Mouse (Mus musculus) intestine, embryonic 16.5 days (tissue): Measurements from ENCODE around the gene Fcer2a. TPM values are rescaled to one million over a fixed set of nuclear protein-coding genes. Genes with fewer than 3 reads are reported as not detected.

Experiments used
- ATAC-seq: fragments of 200-750 bp; cut with Nextera tagmentation; 2 replicates; pipeline ENCODE4 v1.8.0; 2017; ENCODE audit warnings: moderate TSS enrichment, moderate library complexity
- H3K27ac ChIP-seq: fragments of 300-500 bp; sonication (generic); 2 replicates; pipeline ENCODE4 v1.5.1; 2014; ENCODE audit warnings: mild to moderate bottlenecking, low read length
- H3K27me3 ChIP-seq: fragments of 300-500 bp; sonication (generic); replicated peaks from 2 replicates; pipeline ENCODE4 v1.6.1; 2014; ENCODE audit warnings: low read length, control low read depth, mixed read lengths; ENCODE audit not compliant: control insufficient read depth, insufficient read depth
- H3K36me3 ChIP-seq: fragments of 300-500 bp; sonication (generic); 2 replicates; pipeline ENCODE4 v1.6.1; 2014; ENCODE audit warnings: low read length, control low read depth; ENCODE audit not compliant: control insufficient read depth, insufficient read depth
- H3K4me1 ChIP-seq: fragments of 300-500 bp; sonication (generic); 2 replicates; pipeline ENCODE4 v1.6.1; 2014; ENCODE audit warnings: low read length, control low read depth, mixed read lengths; ENCODE audit not compliant: control insufficient read depth, insufficient read depth
- H3K4me2 ChIP-seq: fragments of 300-500 bp; sonication (generic); 2 replicates; pipeline ENCODE4 v1.6.1; 2014; ENCODE audit warnings: low read depth, low read length, control low read depth
- H3K4me3 ChIP-seq: fragments of 300-500 bp; sonication (generic); 2 replicates; pipeline ENCODE4 v1.5.1; 2014; ENCODE audit warnings: mild to moderate bottlenecking, low read length
- H3K9ac ChIP-seq: fragments of 300-500 bp; sonication (generic); 2 replicates; pipeline ENCODE4 v1.6.1; 2014; ENCODE audit warnings: low read depth, low read length
- H3K9me3 ChIP-seq: fragments of 300-500 bp; sonication (generic); 2 replicates; pipeline ENCODE4 v1.6.1; 2016; ENCODE audit warnings: low read length, control low read depth; ENCODE audit not compliant: control insufficient read depth
- WGBS: fragments of 180-500 bp; shearing (Covaris S2); extraction: QIAGEN DNeasy Blood & Tissue Kit; methylation state at CpG from one replicate; pipeline ENCODE4 v1.1.7; 2014; 5-methylcytosine and 5-hydroxymethylcytosine counted together
- polyA plus RNA-seq: library from polyadenylated mRNA; unstranded; fragments of >200 nt; fragmentation: Nextera tagmentation; extraction: Ambion mirVana; gene quantifications from 2 replicates; pipeline ENCODE4 v1.2.1, GENCODE M21; 2015

Gene Fcer2a
- polyA plus RNA-seq, 1 experiment from 2014 or later, result 0.06 TPM

DNA sequence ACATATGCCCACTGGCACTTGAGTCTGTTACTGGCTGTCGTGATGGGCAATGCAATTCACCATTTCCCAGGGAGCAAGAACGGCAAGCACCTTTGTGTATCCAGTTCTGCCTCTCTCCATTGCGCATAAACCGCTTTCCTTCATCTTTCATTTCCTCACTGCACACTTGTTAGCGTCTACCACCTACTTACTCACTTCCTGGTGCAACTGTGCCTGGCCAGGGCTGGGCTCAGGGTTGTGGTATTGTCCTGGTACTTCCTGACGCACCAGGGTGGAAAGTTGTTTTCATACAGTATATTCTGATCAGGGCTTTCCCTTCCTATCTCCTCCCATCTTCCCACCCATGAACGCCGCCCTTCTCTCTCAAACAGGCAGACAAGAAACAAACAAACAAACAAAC lies 33.1 kb downstream of the Fcer2a start:
- H3K36me3 ChIP-seq, result no peaks in the 10 kb centered on the region
- no peaks in the 10 kb centered on the region for H3K4me1 ChIP-seq
- H3K27me3 ChIP-seq, result no peaks in the 10 kb centered on the region
- no peaks in the 10 kb centered on the region for H3K9me3 ChIP-seq
- no peak overlapping the region for H3K4me2 ChIP-seq
- WGBS, result 75% methylated on average over 8 of the region's 8 CpGs
- no peak overlapping the region for H3K4me3 ChIP-seq
- no peak for ATAC-seq
- H3K9ac ChIP-seq, result no peak overlapping the region
- H3K27ac ChIP-seq, result no peak overlapping the region

DNA sequence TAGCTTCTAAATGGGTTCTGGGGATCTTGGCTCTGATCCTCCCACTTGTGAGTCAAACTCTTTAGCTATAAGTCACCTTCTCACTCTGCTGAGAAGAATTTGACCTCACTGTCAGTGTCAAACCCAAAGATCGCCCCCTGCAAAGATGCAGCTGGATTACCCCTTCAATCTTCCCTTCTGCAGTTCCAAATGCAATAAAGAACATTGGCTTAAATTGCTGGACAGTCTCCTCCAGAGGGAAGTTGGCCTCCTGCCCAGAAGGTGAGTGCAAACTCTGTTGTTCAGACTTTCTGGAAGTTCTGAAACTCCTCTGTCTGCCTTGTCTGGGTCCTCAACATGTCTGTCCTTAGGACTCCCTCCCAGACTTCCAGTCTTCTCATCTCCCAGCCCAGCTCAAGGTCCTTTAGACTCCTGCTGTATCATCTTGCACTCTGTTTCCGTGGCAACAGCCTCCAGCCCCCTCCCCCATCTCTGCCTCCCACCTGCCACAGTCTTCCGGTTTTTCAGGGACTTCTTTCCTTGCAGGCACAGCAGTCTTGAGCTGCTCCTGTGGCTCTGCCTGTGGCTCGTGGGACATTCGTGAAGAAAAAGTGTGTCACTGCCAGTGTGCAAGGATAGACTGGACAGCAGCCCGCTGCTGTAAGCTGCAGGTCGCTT lies 37.1 kb downstream of the Fcer2a start:
- H3K27ac ChIP-seq, result no peak overlapping the region
- no peaks in the 10 kb centered on the region for H3K27me3 ChIP-seq
- H3K4me2 ChIP-seq, result no peak overlapping the region
- no peak overlapping the region for H3K9ac ChIP-seq
- H3K4me3 ChIP-seq, result no peak overlapping the region
- H3K4me1 ChIP-seq, result no peaks in the 10 kb centered on the region
- no peaks in the 10 kb centered on the region for H3K36me3 ChIP-seq
- 31% methylated on average over 7 of the region's 7 CpGs for WGBS
- no peak for ATAC-seq
- no peaks in the 10 kb centered on the region for H3K9me3 ChIP-seq

DNA sequence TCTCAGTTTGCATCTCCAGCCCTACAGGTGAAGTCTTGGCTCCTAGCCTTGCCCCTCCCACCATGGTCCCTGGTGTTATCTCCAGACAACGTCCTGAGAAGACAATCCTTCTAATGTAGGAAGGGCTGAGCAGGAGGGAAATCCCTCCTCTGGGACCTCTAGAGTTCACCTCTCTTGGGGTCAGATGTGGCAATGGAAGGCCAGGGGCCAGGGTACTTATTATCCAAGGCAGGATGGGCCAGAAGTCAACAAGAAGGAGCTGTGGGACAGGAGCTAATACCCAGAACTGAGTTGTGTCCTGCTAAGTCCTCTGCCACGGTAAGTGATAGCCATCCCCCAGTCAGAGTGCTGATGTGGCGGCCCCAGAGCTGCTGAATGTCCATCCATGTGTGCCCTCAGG lies 38.4 kb downstream of the Fcer2a start, which contains the start of gene Retn:
Gene Retn, plus strand, starts transcription at position 245 of the 400 bp plus-strand sequence.
- H3K4me2 ChIP-seq, result no peak within 1 kb of the TSS
- no peak for ATAC-seq
- no peaks in the 10 kb centered on the region for H3K9me3 ChIP-seq
- H3K27ac ChIP-seq, result no peak within 1 kb of the TSS
- no peaks in the 10 kb centered on the region for H3K4me1 ChIP-seq
- 59% methylated on average over 3 of the region's 3 CpGs for WGBS
- H3K4me3 ChIP-seq, result no peak within 1 kb of the TSS
- no peaks in the 10 kb centered on the region for H3K27me3 ChIP-seq
- H3K36me3 ChIP-seq, result no peaks in the 10 kb centered on the region
- no peak within 1 kb of the TSS for H3K9ac ChIP-seq

DNA sequence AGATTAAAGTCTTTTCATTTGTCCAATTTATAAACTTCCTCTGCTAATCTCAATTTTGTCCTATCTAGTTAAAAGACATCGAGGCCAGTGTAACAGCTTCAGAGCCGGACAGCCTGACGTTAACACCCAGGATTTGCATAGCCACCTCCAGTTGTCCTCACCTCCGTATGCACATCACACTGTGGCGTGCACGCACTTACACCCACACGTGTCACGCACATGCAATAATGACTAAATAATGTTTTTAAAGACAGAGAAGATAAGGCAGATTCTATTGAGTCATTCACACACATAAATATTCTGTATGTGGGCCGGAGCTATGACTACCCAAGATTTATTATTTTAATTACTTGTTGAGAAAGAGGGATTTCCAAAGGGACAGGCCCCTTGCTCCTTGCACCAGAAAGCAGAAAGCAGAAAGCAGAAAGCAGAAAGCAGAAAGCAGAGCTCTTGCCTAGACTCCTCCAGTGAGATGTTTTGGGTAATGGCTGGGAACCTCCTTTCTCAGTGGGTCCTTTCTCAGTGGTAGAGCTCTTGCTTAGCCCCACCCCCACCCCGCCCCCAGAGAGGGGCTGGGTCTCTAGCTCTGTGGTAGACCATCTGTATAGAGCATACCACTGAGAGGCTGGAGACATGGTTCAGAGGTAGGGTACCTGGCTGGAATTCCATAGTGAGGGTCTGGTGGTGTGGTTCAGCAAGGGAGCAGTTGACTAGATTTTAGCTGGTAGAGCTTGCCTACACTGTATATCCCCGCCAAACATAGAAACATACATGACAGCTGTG lies 39.1 kb downstream of the Fcer2a start:
- Histone ChIP-seq H3K36me3 (no peaks in the 10 kb centered on the region), H3K4me1 (no peaks in the 10 kb centered on the region), H3K27me3 (no peaks in the 10 kb centered on the region), H3K9ac (no peak overlapping the region), H3K9me3 (no peaks in the 10 kb centered on the region), H3K4me2 (no peak overlapping the region), H3K4me3 (no peak overlapping the region), H3K27ac (no peak overlapping the region)
- no peak for ATAC-seq
- 66% methylated on average over 11 of the region's 11 CpGs for WGBS

DNA sequence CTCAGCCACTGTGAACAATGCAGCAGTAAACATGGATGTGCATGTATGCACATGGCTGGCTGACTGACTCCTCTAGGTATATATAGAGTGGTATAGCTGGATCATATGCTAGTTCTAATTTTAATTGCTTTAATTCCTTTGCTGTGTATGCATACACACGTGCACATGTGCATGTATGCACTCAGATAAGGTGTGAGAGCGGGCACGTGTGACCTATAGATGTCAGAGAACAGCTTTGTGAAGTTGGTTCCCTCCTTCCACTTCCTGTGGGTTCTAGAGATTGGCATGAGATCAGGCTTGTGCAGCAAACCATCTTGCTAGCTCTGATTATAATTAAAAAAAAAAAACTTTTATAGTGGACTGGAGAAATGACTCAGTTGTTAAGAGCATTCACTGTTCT lies 41.1 kb downstream of the Fcer2a start:
- no peak overlapping the region for H3K4me3 ChIP-seq
- H3K9me3 ChIP-seq, result no peaks in the 10 kb centered on the region
- no peaks in the 10 kb centered on the region for H3K36me3 ChIP-seq
- 74% methylated on average over 3 of the region's 3 CpGs for WGBS
- H3K9ac ChIP-seq, result no peak overlapping the region
- ATAC-seq, result no peak
- H3K4me2 ChIP-seq, result no peak overlapping the region
- no peaks in the 10 kb centered on the region for H3K4me1 ChIP-seq
- H3K27ac ChIP-seq, result no peak overlapping the region
- no peaks in the 10 kb centered on the region for H3K27me3 ChIP-seq

DNA sequence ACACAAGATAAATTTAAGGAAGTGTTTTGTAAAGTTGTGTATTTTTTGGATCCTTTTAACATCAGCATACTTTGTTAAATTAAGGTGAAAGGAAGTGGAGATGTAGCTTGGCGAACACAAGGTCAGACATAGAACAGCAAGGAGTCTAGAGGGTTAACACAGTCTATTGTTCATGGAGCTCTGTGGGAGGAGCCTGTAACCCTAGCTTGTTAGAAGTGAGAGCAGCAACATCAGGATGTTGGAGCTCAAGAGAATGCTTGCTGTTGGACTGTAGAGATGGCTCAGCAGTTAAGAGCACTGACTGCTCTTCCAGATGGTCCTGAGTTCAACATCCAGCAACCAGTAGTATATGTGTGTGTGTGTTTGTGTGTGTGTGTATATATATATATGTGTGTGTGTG lies 45.0 kb downstream of the Fcer2a start:
- H3K27me3 ChIP-seq, result no peaks in the 10 kb centered on the region
- no peaks in the 10 kb centered on the region for H3K36me3 ChIP-seq
- ATAC-seq, result no peak
- no peak overlapping the region for H3K27ac ChIP-seq
- no peaks in the 10 kb centered on the region for H3K4me1 ChIP-seq
- no peak overlapping the region for H3K4me3 ChIP-seq
- H3K4me2 ChIP-seq, result no peak overlapping the region; the same call in 1 of the 2 replicates
- no peaks in the 10 kb centered on the region for H3K9me3 ChIP-seq
- H3K9ac ChIP-seq, result no peak overlapping the region
- 45% methylated on average over 1 of the region's 1 CpGs for WGBS

DNA sequence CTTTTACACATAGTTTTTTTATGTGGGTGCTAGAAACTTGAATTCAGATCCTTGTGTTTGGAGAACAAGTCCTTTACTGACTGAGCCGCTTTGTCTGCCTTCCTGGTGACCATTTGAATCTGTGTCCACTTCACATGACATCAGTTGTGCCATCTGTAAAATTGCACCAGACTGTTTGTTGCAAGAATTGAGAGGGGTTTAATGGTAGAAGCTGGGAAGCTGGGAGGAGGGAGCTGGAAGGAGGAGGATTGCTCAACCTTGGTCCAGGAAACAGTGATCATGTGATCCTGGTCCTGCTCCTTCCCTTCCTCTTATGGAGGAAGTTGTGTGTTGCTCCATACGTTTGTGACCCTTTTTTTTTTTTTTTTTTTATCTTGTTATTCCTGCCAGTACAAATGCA lies 45.7 kb downstream of the Fcer2a start:
- Histone ChIP-seq H3K4me3 (no peak overlapping the region), H3K9ac (no peak overlapping the region)
- no peak for ATAC-seq

DNA sequence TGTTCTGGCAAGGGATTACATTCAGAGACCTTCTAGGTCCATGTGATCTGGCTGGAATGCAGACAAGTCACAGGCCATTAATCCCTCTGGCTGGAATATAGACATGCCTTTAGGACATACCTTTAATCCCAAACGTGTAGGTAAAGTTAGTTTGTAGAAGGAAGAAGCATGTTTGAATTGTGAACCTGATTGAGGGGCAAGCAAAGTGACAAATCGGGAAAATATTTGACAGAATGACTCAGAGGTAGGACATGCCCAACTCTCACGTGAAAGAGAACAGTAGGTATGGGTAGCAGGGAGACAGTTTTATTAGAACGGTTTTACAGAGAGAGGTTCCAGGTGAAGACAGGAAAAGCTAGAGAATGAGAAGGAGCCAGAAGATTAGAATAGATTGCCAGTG lies 46.4 kb downstream of the Fcer2a start:
- no peak overlapping the region for H3K4me3 ChIP-seq
- H3K9me3 ChIP-seq, result no peaks in the 10 kb centered on the region
- no peak overlapping the region for H3K27ac ChIP-seq
- no peaks in the 10 kb centered on the region for H3K36me3 ChIP-seq
- H3K4me2 ChIP-seq, result no peak overlapping the region
- no peaks in the 10 kb centered on the region for H3K4me1 ChIP-seq
- no peak for ATAC-seq
- H3K27me3 ChIP-seq, result no peaks in the 10 kb centered on the region
- H3K9ac ChIP-seq, result no peak overlapping the region
- WGBS, result 71% methylated on average over 4 of the region's 4 CpGs

More for the DNA sequence above, 45.7 kb downstream of the Fcer2a start:
- Histone ChIP-seq H3K4me1 (no peaks in the 10 kb centered on the region), H3K9me3 (no peaks in the 10 kb centered on the region), H3K27ac (no peak overlapping the region), H3K27me3 (no peaks in the 10 kb centered on the region), H3K4me2 (no peak overlapping the region), H3K36me3 (no peaks in the 10 kb centered on the region)
- 56% methylated on average over 2 of the region's 2 CpGs for WGBS

DNA sequence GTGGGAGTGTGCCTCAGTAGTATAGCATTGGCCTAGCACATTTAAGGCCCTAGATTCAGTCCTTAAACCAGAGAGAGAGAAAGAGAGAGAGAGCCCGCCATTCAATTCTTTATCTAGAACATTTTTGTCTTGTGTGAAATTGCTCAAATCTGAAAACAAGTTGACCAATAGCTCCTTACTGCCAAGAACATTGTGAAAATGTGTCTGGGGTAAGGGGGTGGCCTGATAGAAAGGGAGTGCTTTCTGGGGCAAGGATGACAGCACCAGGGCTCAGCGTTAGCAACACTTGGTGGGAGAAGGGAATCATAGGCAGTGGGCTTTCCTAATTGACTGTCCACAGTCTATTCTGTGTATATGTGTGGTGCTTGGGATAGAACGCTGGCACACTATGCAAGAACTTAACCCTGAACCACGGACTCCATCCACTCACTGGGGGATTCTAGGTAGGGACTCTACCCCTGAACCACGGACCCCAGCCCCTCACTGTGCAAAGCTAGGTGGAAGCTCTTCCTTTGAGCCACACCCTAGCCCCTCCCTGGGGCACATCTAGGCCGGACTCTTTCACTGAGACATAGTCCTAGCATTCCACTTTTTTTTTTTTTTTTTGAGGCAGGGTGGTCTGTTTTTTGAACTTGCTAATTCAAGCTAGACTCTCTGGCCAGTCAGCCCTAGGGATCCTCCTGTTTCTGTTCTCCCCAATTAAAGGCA lies 47.0 kb downstream of the Fcer2a start:
- Histone ChIP-seq H3K4me2 (no peak overlapping the region), H3K36me3 (no peaks in the 10 kb centered on the region), H3K9me3 (no peaks in the 10 kb centered on the region), H3K27me3 (no peaks in the 10 kb centered on the region), H3K4me3 (no peak overlapping the region), H3K9ac (no peak overlapping the region), H3K4me1 (no peaks in the 10 kb centered on the region), H3K27ac (no peak overlapping the region)
- 84% methylated on average over 6 of the region's 6 CpGs for whole genome bisulfite sequencing
- no peak for ATAC-seq
